Mouse (Mus musculus) liver, postnatal 0 days (tissue): ENCODE results near the gene B3gnt2.

Source experiments
- CTCF ChIP-seq: sonication (generic); IDR thresholded peaks from 2 replicates; pipeline ENCODE4 v1.5.1; 2016; ENCODE audit warnings: antibody characterized with exemption, low read depth
- EP300 ChIP-seq: IDR thresholded peaks from 2 replicates; pipeline ENCODE4 v1.6.1; 2016; ENCODE audit warnings: antibody characterized with exemption, low read depth, mild to moderate bottlenecking

- TF ChIP-seq EP300, result no peak
- TF ChIP-seq CTCF, result no peak
Measured at GRCm38 (mm10) chr11:22882926-22883325, 22.2 kb upstream of the B3gnt2 start.
